Comparison of ENCODE assay signal across 19 mouse cellular contexts in the genomic region with DNA sequence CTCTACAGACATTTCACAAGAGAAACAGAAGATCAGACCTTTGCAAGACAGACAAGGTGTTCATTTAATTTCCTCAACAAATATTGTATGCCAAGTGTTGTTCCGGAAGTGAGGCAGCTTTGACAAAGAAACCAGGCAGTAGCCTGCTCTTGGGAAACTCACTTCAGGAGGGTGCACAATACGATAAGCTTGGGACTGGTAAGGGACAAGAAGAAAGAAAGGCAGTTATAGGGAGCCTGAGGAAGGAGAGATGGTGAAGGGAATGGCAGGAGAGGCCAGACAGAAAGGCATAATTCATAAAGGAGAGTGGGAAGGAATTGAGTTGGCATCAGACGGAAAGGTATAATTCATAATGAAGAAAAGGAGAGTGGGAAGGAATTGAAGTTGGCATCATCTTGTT.
A peak's percentile ranks its signal among the peaks of the same experiment; 100 is the strongest.
DNase-seq lines count a peak whose midpoint lies in the region; ATAC-seq lines count a peak whose summit lies in the region.
"Had no signal": no experiment of that assay in that cellular context is flagged by ENCODE, and none has a peak within 500 bp of the region (broad histone marks: within the 10 kb centered on the region; RNA-seq: fewer than 3 reads in every experiment).

No protein-coding gene starts in this region.

- H3K36me3 ChIP-seq in midbrain, embryonic 11.5 days (ENCODE audit: control insufficient read depth, insufficient read depth, low read length) = no peaks in the 10 kb centered on the region
- no peaks in the 10 kb centered on the region for H3K36me3 ChIP-seq in midbrain, embryonic 15.5 days (replicated peaks)
- H3K36me3 ChIP-seq: G1E had no signal

- H3K9me3 ChIP-seq in midbrain, embryonic 11.5 days (ENCODE audit: control insufficient read depth, low read length) = no peaks in the 10 kb centered on the region
- no peaks in the 10 kb centered on the region for H3K9me3 ChIP-seq in midbrain, embryonic 15.5 days

- no peak overlapping the region for H3K9ac ChIP-seq in midbrain, embryonic 11.5 days (ENCODE audit: low read length)
- no peak overlapping the region for H3K9ac ChIP-seq in midbrain, embryonic 15.5 days

- no peak for ATAC-seq in midbrain, embryonic 11.5 days (ENCODE audit: low FRiP score)
- ATAC-seq in midbrain, embryonic 15.5 days (replicated peaks) = no peak
- ATAC-seq: activated CD4-positive, CD25-positive, alpha-beta regulatory T cell, adult 4 months; CD4-positive, CD25-positive, alpha-beta regulatory T cell, adult 4 months; Patski had no signal

- no peak overlapping the region for H3K4me2 ChIP-seq in midbrain, embryonic 11.5 days
- no peak overlapping the region for H3K4me2 ChIP-seq in midbrain, embryonic 15.5 days

- H3K4me1 ChIP-seq in midbrain, embryonic 11.5 days (ENCODE audit: control insufficient read depth, insufficient read depth, low read length) = no peaks in the 10 kb centered on the region
- H3K4me1 ChIP-seq in midbrain, embryonic 15.5 days = no peaks in the 10 kb centered on the region

- intact Hi-C loops in heart, postnatal 25 days (cut with DNase I) = no loop called here

- no peaks in the 10 kb centered on the region for H3K27me3 ChIP-seq in midbrain, embryonic 11.5 days (ENCODE audit: control insufficient read depth, insufficient read depth, low read length)
- no peaks in the 10 kb centered on the region for H3K27me3 ChIP-seq in midbrain, embryonic 15.5 days (replicated peaks)
- H3K27me3 ChIP-seq: CH12.LX, Patski had no signal

- no peak overlapping the region for H3K4me3 ChIP-seq in midbrain, embryonic 11.5 days (ENCODE audit: low read depth, low read length)
- H3K4me3 ChIP-seq in midbrain, embryonic 15.5 days = no peak overlapping the region

- DNase-seq in heart, adult 11 months = peak; percentile 59
- DNase-seq in heart, postnatal 25 days (ENCODE audit: low spot score) = no peak
- DNase-seq in midbrain, embryonic 11.5 days (ENCODE audit: low spot score, missing footprints) = peak; percentile 69
- DNase-seq: adrenal gland, adult 2 months; adrenal gland, adult 8-10 months; adrenal gland, postnatal 10 days; adrenal gland, postnatal 14 days; adrenal gland, postnatal 25 days; adrenal gland, postnatal 36 days; B cell, adult 2 months; cerebellum, adult 11 months; cerebellum, adult 11-12 months; cerebellum, adult 18-20 months had no signal

- H3K27ac ChIP-seq in midbrain, embryonic 11.5 days (ENCODE audit: low read depth, low read length) = no peak overlapping the region
- H3K27ac ChIP-seq in midbrain, embryonic 15.5 days = no peak overlapping the region

- WGBS in midbrain, embryonic 11.5 days = 81% methylated on average over 3 of the region's 3 CpGs
- 78% methylated on average over 3 of the region's 3 CpGs for WGBS in midbrain, embryonic 15.5 days
